Mouse (Mus musculus) small intestine, adult 2 months (tissue): ENCODE results near the gene Slmap. TPM values are rescaled to one million over a fixed set of nuclear protein-coding genes. Genes with fewer than 3 reads are reported as not detected.

Experiments
- H3K27ac ChIP-seq: fragments of 200-500 bp; 2 replicates; pipeline ENCODE4 v1.5.1; 2012; ENCODE audit warnings: low read depth, low read length, control low read depth, inconsistent platforms; ENCODE audit not compliant: insufficient read depth
- H3K27me3 ChIP-seq: fragments of 200-500 bp; 2 replicates; pipeline ENCODE4 v1.6.1; 2012; ENCODE audit warnings: mild to moderate bottlenecking, moderate library complexity, low read length, inconsistent platforms; ENCODE audit not compliant: control insufficient read depth, insufficient read depth
- H3K36me3 ChIP-seq: fragments of 200-500 bp; 2 replicates; pipeline ENCODE4 v1.6.1; 2012; ENCODE audit warnings: mild to moderate bottlenecking, low read length, control low read depth, inconsistent platforms; ENCODE audit not compliant: control insufficient read depth, insufficient read depth
- H3K4me1 ChIP-seq: fragments of 200-500 bp; 2 replicates; pipeline ENCODE4 v1.6.1; 2012; ENCODE audit warnings: low read length, inconsistent platforms, mixed read lengths; ENCODE audit not compliant: control insufficient read depth, insufficient read depth, insufficient read length
- H3K4me3 ChIP-seq: fragments of 200-500 bp; 2 replicates; pipeline ENCODE4 v1.5.1; 2012; ENCODE audit warnings: low read depth, mild to moderate bottlenecking, control low read depth, inconsistent platforms, low read length, moderate library complexity
- CTCF ChIP-seq: fragments of 200-500 bp; IDR thresholded peaks from 2 replicates; pipeline ENCODE4 v1.5.1; 2012; ENCODE audit warnings: low read depth, mild to moderate bottlenecking, control low read depth, inconsistent platforms, low read length, moderate library complexity, mixed read lengths; ENCODE audit not compliant: insufficient replicate concordance, insufficient read length; ENCODE audit errors: extremely low read depth
- POLR2A ChIP-seq: fragments of 200-500 bp; IDR thresholded peaks from 2 replicates; pipeline ENCODE4 v1.6.1; 2012; ENCODE audit warnings: low read depth, mild to moderate bottlenecking, control low read depth, inconsistent platforms, low read length, moderate library complexity
- WGBS: fragments of 180-500 bp; shearing (Covaris S2); methylation state at CpG from one replicate; pipeline ENCODE4 v1.1.7; 2018; 5-methylcytosine and 5-hydroxymethylcytosine counted together
- polyA plus RNA-seq: library from polyadenylated mRNA; depleted of rRNA; stranded (reverse); fragments of >200 nt; gene quantifications from 2 replicates; pipeline ENCODE4 v1.2.3, GENCODE M21; 2012

The Slmap gene
- polyA plus RNA-seq, 1 experiment, result 25.1 TPM

DNA sequence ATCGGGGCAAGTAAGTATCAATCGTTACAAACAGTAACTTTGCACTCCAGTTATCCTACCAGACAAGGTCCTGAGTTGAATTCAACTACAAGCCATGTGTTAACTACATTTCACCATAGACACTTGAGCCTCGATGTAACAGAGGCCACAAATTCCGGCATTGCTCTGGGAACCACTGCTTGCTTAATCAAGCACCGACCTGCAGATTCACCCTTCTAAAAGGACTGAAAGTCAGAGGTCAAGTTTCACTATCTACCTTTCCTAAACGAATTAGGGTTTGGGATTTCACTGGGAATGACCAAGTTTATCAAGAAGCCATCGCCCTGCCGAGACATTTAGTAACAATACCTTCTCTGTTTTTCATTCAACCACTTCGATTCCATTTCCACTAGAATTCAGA lies 2.0 kb downstream of the Slmap start:
- H3K4me1 ChIP-seq, result peaks cover 3% of the 10 kb centered on the region; the same call in 1 of the 2 replicates
- H3K4me3 ChIP-seq, result peak overlapping the region; percentile 93; the same call in 1 of the 2 replicates
- TF ChIP-seq CTCF (no peak), POLR2A (no peak)
- 0 out of 2 replicates have a peak overlapping the region, but pooled peaks have one; percentile 7 for H3K27ac ChIP-seq
- H3K27me3 ChIP-seq, result no peaks in the 10 kb centered on the region
- H3K36me3 ChIP-seq, result peaks cover 4% of the 10 kb centered on the region; the same call in 1 of the 2 replicates
- 17% methylated on average over 9 of the region's 9 CpGs for WGBS

DNA sequence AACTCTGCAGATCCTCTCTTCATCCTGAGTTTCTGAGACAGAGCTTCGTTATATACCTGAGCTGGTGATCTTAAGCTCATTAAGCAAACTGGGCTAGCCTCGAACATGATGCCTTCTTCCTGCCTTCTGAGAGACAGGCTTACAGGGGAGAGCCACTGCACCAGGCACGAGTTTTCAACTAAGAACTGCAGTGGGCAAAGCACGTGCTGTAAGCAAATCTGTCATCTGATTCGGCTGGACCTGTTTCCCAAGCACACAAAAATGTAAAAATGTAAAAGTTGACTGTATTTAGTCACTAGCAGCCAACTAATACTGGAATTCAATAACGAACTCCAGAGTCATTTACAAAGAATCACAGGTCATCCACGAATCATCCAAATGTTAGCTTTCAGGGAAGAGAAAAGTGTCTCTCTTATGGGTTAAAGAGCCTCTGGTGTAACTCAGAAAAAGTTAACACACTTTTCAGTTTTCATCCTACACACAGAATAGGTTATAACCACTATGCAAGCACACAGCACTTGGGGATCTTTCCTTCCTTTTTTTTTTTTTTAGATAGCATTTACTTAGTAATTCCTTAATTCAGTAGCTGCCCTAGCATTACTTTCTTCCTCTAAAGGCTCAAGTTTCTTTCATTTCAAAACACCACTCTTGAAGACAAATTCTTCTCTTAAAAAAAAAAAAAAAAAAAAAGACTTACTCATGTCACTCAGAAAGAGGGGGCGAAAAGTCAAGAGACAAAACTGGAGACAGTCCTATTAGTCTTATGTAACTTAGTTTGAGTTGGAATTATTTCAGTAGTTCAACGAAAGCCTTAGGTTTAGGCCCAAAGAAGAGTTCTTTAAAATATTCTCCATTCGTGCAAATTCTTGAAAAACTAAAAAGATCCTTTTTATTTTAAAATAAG lies 3.1 kb downstream of the Slmap start:
- Histone ChIP-seq H3K4me1 (peaks cover 3% of the 10 kb centered on the region; the same call in 1 of the 2 replicates), H3K4me3 (no peak overlapping the region), H3K36me3 (peaks cover 4% of the 10 kb centered on the region; the same call in 1 of the 2 replicates), H3K27me3 (no peaks in the 10 kb centered on the region), H3K27ac (no peak overlapping the region)
- 61% methylated on average over 10 of the region's 10 CpGs for WGBS
- TF ChIP-seq POLR2A (no peak), CTCF (no peak)

DNA sequence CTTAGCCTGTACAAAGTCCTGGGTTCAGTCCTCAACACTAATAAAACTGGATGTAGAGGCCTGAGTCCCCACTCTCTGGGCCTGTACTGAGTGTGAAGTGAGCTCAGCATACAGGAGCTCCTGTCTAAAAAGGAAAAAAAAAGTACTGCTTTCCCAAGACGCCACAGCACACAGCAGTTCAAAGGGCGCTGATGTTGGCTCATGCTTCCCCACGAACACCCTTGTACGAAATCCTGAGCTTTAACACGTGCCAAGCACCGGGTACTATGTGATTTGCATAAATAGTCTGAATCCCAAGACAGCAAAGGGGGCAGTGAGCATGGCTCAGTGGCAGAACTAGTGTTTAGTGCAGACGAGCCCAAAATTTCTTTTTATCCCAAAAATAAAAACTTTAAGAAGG lies 4.4 kb downstream of the Slmap start:
- Histone ChIP-seq H3K4me3 (no peak overlapping the region), H3K27ac (no peak overlapping the region), H3K36me3 (peaks cover 4% of the 10 kb centered on the region; the same call in 1 of the 2 replicates), H3K27me3 (no peaks in the 10 kb centered on the region), H3K4me1 (peaks cover 3% of the 10 kb centered on the region; the same call in 1 of the 2 replicates)
- 19% methylated on average over 7 of the region's 7 CpGs for WGBS
- TF ChIP-seq POLR2A (no peak), CTCF (no peak)

DNA sequence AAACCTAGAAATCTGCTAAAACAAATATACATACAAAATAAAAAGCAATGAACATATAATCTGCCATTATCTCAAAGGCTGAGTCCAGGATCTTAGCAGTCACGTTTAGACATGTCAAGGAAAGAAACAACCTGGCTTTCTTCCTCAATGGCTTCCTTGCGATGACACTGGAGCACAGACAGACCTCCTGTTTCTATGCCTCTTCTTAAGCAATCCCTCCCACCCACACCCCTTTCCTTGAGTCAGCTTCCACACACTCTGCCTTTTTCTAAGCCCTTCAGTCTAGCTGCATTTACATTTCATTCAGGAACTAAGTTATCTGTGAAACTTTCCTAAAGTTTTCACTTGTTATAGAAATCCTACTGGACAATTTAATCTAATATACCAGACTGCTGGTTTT lies 6.4 kb downstream of the Slmap start:
- Histone ChIP-seq H3K4me3 (no peak overlapping the region), H3K4me1 (peaks cover 3% of the 10 kb centered on the region; the same call in 1 of the 2 replicates), H3K27me3 (no peaks in the 10 kb centered on the region), H3K36me3 (peaks cover 6% of the 10 kb centered on the region), H3K27ac (no peak overlapping the region)
- 67% methylated on average over 2 of the region's 2 CpGs for WGBS
- TF ChIP-seq CTCF (no peak), POLR2A (no peak)

DNA sequence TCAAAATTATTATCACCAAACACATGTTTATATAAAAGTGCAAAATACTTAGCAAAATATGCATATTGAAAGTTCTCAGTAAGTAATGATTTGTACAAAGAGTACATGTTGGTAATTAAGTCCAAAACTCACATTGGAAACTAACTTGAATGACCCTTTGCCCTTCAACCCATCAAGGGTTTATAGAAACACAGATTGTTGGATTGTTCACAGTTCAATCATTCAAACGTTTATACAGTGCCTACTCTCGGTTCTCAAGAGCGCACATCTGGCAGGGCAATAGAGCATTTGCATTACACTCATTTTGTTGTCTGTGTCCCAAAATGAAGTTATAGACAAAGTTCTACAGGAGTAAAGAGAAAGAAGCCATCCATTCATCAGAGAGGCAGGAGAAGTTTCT lies 8.8 kb downstream of the Slmap start:
- no peak for TF ChIP-seq CTCF
- no peak for TF ChIP-seq POLR2A
- Histone ChIP-seq H3K27me3 (no peaks in the 10 kb centered on the region), H3K4me3 (no peak overlapping the region), H3K36me3 (peaks cover 6% of the 10 kb centered on the region), H3K27ac (no peak overlapping the region), H3K4me1 (peaks cover 2% of the 10 kb centered on the region; the same call in 1 of the 2 replicates)
- WGBS, result 38% methylated on average over 3 of the region's 3 CpGs

DNA sequence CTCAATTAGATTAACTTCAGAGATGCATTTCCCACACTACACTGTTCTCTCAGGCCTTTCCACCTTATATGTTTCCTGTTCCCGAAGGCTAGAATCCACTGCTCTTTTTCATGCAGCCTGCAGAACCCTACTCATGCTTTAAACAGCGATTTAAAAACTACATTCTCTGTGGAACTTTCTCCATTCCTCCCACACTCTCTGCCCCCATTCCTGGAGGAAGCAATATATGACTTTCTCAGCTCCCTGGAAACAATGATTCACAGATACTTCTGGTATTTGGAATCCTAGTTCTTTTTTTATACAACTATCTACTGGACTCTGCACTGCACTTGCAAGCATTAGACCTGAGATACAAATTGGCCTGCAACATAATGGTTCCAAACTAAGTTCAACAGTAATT lies 11.6 kb downstream of the Slmap start:
- no peak for TF ChIP-seq POLR2A
- Histone ChIP-seq H3K27ac (no peak overlapping the region), H3K36me3 (peaks cover 2% of the 10 kb centered on the region; the same call in 1 of the 2 replicates), H3K27me3 (no peaks in the 10 kb centered on the region), H3K4me1 (peaks cover 2% of the 10 kb centered on the region; the same call in 1 of the 2 replicates), H3K4me3 (no peak overlapping the region)
- WGBS, result 64% methylated on average over 2 of the region's 2 CpGs

DNA sequence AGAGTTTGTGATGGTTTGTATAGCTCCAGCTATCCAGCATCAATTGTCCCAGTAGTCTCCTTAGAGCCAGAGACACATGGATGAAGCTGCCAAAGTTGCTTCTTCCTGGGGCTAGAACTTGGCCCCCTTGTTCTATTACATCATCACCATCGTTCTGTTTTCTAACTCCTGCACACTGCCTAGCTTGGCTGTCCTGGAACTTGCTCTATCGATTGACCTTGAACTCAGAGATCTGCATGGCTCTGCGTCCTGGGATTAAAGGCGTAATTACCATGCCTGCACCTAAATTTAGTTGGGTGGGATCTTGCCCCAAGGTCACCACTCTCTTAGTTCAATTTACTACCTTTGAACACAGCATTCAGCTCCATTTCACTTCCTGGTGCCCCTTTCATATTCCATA lies 14.9 kb downstream of the Slmap start:
- Histone ChIP-seq H3K4me3 (no peak overlapping the region), H3K27me3 (no peaks in the 10 kb centered on the region), H3K4me1 (0 out of 2 replicates have a peak, but pooled peaks cover 2% of the 10 kb centered on the region), H3K27ac (no peak overlapping the region), H3K36me3 (no peaks in the 10 kb centered on the region)
- TF ChIP-seq CTCF, result no peak
- no peak for TF ChIP-seq POLR2A
- 69% methylated on average over 4 of the region's 4 CpGs for WGBS
